In the genomic region with DNA sequence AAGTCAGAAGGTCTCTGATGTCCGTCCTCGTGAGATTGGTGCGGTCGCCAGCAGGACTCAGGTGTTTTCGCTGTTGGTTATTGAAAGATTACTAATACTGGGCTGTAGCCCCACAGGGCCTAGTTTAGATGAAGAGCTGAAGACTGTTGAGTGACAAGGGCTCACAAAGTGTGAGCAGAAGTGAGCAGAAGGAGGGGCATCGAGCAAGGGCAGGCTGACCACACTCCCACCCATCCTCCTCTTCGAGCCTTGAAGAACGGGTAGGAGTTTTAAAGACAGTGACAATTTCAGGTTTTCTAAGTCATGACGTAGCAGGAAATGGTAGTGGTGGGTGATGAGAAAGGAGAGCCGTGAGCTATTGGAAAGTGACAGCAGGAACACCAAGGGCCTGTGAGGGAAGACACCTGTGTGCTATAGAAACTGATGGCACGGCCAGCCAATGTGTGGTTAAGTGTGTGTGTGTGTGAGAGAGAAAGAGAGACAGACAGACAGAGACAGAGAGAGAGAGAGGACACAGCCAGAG, we compare ENCODE assay signal across 14 mouse cellular contexts. TPM values are rescaled to one million over a fixed set of nuclear protein-coding genes. Genes with fewer than 3 reads are reported as not detected.
DNase-seq lines count a peak whose midpoint lies in the region; ATAC-seq and TF ChIP-seq lines count a peak whose summit lies in the region.
"Had no signal": no experiment of that assay in that cellular context is flagged by ENCODE, and none has a peak within 500 bp of the region (broad histone marks: within the 10 kb centered on the region; RNA-seq: fewer than 3 reads in every experiment).

No protein-coding gene starts in this region.

- H3K27ac ChIP-seq in heart, embryonic 10.5 days: no peak overlapping the region
- H3K27ac ChIP-seq in heart, adult 2 months: no peak overlapping the region
- peak overlapping the region; percentile 14; the same call in 1 of the 2 replicates for H3K27ac ChIP-seq in lung, postnatal 0 days (ENCODE audit: low read length)
- H3K27ac ChIP-seq: heart, embryonic 15.5 days had no signal

- DNase-seq in heart, embryonic 10.5 days (ENCODE audit: low spot score): no peak
- DNase-seq in heart, adult 2 months: no peak
- no peak for DNase-seq in lung, postnatal 0 days (ENCODE audit: low spot score)
- DNase-seq in lung, postnatal 14 days: no peak
- DNase-seq in cerebellum, adult 11 months: no peak
- DNase-seq in layer of hippocampus, adult 9-11 months: no peak
- DNase-seq: adrenal gland, postnatal 14 days; kidney, postnatal 10 days; lung, adult 18-20 months; thymus, adult 2 months had no signal

- no peaks in the 10 kb centered on the region for H3K9me3 ChIP-seq in heart, embryonic 10.5 days
- no peaks in the 10 kb centered on the region for H3K9me3 ChIP-seq in lung, postnatal 0 days (ENCODE audit: low read length)
- no peaks in the 10 kb centered on the region for H3K9me3 ChIP-seq in megakaryocyte, embryonic 14.5 days
- H3K9me3 ChIP-seq: heart, embryonic 15.5 days had no signal

- peaks cover 4% of the 10 kb centered on the region; the same call in 1 of the 2 replicates for H3K79me2 ChIP-seq in heart, adult 2 months (replicated peaks; ENCODE audit: control insufficient read depth, insufficient read depth, low read length)

- peak overlapping the region; percentile 14; the same call in 1 of the 2 replicates for H3K4me2 ChIP-seq in lung, postnatal 0 days (replicated peaks; ENCODE audit: low read depth, low read length)
- H3K4me2 ChIP-seq: heart, embryonic 15.5 days had no signal

- H3K36me3 ChIP-seq in heart, embryonic 10.5 days: peaks cover 6% of the 10 kb centered on the region; the same call in 1 of the 2 replicates
- H3K36me3 ChIP-seq in heart, adult 2 months (ENCODE audit: control insufficient read depth, insufficient read depth, low read length): peaks cover 5% of the 10 kb centered on the region; the same call in 1 of the 2 replicates
- no peaks in the 10 kb centered on the region for H3K36me3 ChIP-seq in lung, postnatal 0 days (ENCODE audit: insufficient read depth, low read length)
- H3K36me3 ChIP-seq in megakaryocyte, embryonic 14.5 days (replicated peaks; ENCODE audit: low read length): peaks cover 69% of the 10 kb centered on the region
- H3K36me3 ChIP-seq: heart, embryonic 15.5 days had no signal

- H3K9ac ChIP-seq in heart, adult 2 months (ENCODE audit: low read depth, low read length): no peak overlapping the region
- H3K9ac ChIP-seq in lung, postnatal 0 days (replicated peaks; ENCODE audit: low read depth): no peak overlapping the region
- H3K9ac ChIP-seq: heart, embryonic 15.5 days had no signal

- TF ChIP-seq POLR2A in heart, adult 2 months (IDR thresholded peaks at IDR 0.05; ENCODE audit: insufficient read depth, low read depth, low read length): no peak

- WGBS in heart, embryonic 10.5 days: 50% methylated on average over 11 of the region's 11 CpGs
- 74% methylated on average over 11 of the region's 11 CpGs for WGBS in heart, adult 2 months
- 63% methylated on average over 11 of the region's 11 CpGs for WGBS in lung, postnatal 0 days

- intact Hi-C loops in heart, adult 2 months (cut with DNase I): no loop called here

- no peak for TF ChIP-seq EP300 in heart, adult 2 months (IDR thresholded peaks at IDR 0.05; ENCODE audit: insufficient read depth, low read depth, low read length)
- no peak for TF ChIP-seq EP300 in lung, postnatal 0 days (IDR thresholded peaks at IDR 0.05)

- no peaks in the 10 kb centered on the region for H3K27me3 ChIP-seq in heart, embryonic 10.5 days (ENCODE audit: insufficient read depth, poor library complexity, severe bottlenecking)
- no peaks in the 10 kb centered on the region for H3K27me3 ChIP-seq in heart, adult 2 months (ENCODE audit: control insufficient read depth, insufficient read depth, low read length)
- no peaks in the 10 kb centered on the region for H3K27me3 ChIP-seq in lung, postnatal 0 days (replicated peaks; ENCODE audit: insufficient read depth, low read length)
- no peaks in the 10 kb centered on the region for H3K27me3 ChIP-seq in megakaryocyte, embryonic 14.5 days (replicated peaks)
- H3K27me3 ChIP-seq: heart, embryonic 15.5 days; Patski had no signal

- H3K4me1 ChIP-seq in heart, embryonic 10.5 days: peaks cover 64% of the 10 kb centered on the region
- H3K4me1 ChIP-seq in heart, adult 2 months (ENCODE audit: control insufficient read depth, insufficient read depth, low read length): peaks cover 17% of the 10 kb centered on the region
- peaks cover 5% of the 10 kb centered on the region; the same call in 1 of the 2 replicates for H3K4me1 ChIP-seq in lung, postnatal 0 days (ENCODE audit: insufficient read depth, low read depth, low read length)
- H3K4me1 ChIP-seq in megakaryocyte, embryonic 14.5 days: peaks cover 95% of the 10 kb centered on the region

- ATAC-seq in lung, postnatal 0 days: no peak
- ATAC-seq in activated CD4-positive, CD25-positive, alpha-beta regulatory T cell, adult 4 months: peak; percentile 87
- ATAC-seq: Patski had no signal

- no peak for TF ChIP-seq CTCF in heart, adult 2 months (IDR thresholded peaks at IDR 0.05)
- no peak for TF ChIP-seq CTCF in lung, postnatal 0 days (IDR thresholded peaks at IDR 0.05)

- peak overlapping the region; percentile 1; the same call in 1 of the 2 replicates for H3K4me3 ChIP-seq in heart, embryonic 10.5 days
- H3K4me3 ChIP-seq in heart, adult 2 months: no peak overlapping the region
- no peak overlapping the region for H3K4me3 ChIP-seq in lung, postnatal 0 days (ENCODE audit: low read depth, low read length)
- peak overlapping the region; percentile 84 for H3K4me3 ChIP-seq in megakaryocyte, embryonic 14.5 days (replicated peaks)
- H3K4me3 ChIP-seq: heart, embryonic 15.5 days had no signal

RNA-seq across cellular contexts. Expression of a gene that starts 6.6 kb away (rescaled TPM):
- 12.6 and 21.0 TPM in 2 replicates for polyA plus RNA-seq in heart, embryonic 10.5 days (2016; fragmentation: Nextera tagmentation; extraction: Ambion mirVana)
- total RNA-seq in heart, adult 2 months (2021): 10 to 100 TPM; 12.3 to 13.4 TPM
- 4.8 and 7.5 TPM in 2 replicates for polyA plus RNA-seq in heart, adult 2 months (2012; rRNA removed)
- polyA plus RNA-seq in lung, postnatal 0 days (2015; fragmentation: Nextera tagmentation; extraction: Ambion mirVana): 22.5 and 23.7 TPM in 2 replicates
- polyA plus RNA-seq in activated CD4-positive, CD25-positive, alpha-beta regulatory T cell, adult 4 months (2017; shearing (Covaris generic)): 10 to 100 TPM; 12.3 to 13.3 TPM
- 9.6 and 14.4 TPM in 2 replicates for polyA plus RNA-seq in megakaryocyte, embryonic 14.5 days (2012; ENCODE audit: insufficient read depth, low replicate concordance)

RNA-seq across cellular contexts. Expression of a gene that starts 36.4 kb away (rescaled TPM):
- 88.5 and 109 TPM in 2 replicates for polyA plus RNA-seq in heart, embryonic 10.5 days (2016; fragmentation: Nextera tagmentation; extraction: Ambion mirVana)
- total RNA-seq in heart, adult 2 months (2021): 10 to 100 TPM; 34.1 to 43.7 TPM
- polyA plus RNA-seq in heart, adult 2 months (2012; rRNA removed): 32.5 and 43.5 TPM in 2 replicates
- polyA plus RNA-seq in lung, postnatal 0 days (2015; fragmentation: Nextera tagmentation; extraction: Ambion mirVana): 164 and 167 TPM in 2 replicates
- 100 to 1,000 TPM; 188 to 201 TPM for polyA plus RNA-seq in activated CD4-positive, CD25-positive, alpha-beta regulatory T cell, adult 4 months (2017; shearing (Covaris generic))
- 68.3 and 82.3 TPM in 2 replicates for polyA plus RNA-seq in megakaryocyte, embryonic 14.5 days (2012; ENCODE audit: insufficient read depth, low replicate concordance)

RNA-seq across cellular contexts. Expression of a gene that starts 57.1 kb away (rescaled TPM):
- 147 and 212 TPM in 2 replicates for polyA plus RNA-seq in heart, embryonic 10.5 days (2016; fragmentation: Nextera tagmentation; extraction: Ambion mirVana)
- 10 to 100 TPM; 21.7 to 22.3 TPM for total RNA-seq in heart, adult 2 months (2021)
- 9.3 and 17.8 TPM in 2 replicates for polyA plus RNA-seq in heart, adult 2 months (2012; rRNA removed)
- 58.0 and 59.1 TPM in 2 replicates for polyA plus RNA-seq in lung, postnatal 0 days (2015; fragmentation: Nextera tagmentation; extraction: Ambion mirVana)
- 100 to 1,000 TPM; 133 to 154 TPM for polyA plus RNA-seq in activated CD4-positive, CD25-positive, alpha-beta regulatory T cell, adult 4 months (2017; shearing (Covaris generic))
- 26.0 and 168 TPM in 2 replicates for polyA plus RNA-seq in megakaryocyte, embryonic 14.5 days (2012; ENCODE audit: insufficient read depth, low replicate concordance)

Comparison
In these comparisons a context has a peak if more than half of its experiments do, and no peak if none do; other contexts are left out.
1. H3K4me3 ChIP-seq: peak in heart, embryonic 10.5 days (single experiment) and megakaryocyte, embryonic 14.5 days (single experiment); none in heart, adult 2 months (single experiment) and lung, postnatal 0 days (single experiment).